Mouse (Mus musculus) CD4-positive, CD25-positive, alpha-beta regulatory T cell, adult 2 months (primary cell): ENCODE measurements around the gene Sap30.
"Not testable (repeated sequence)": the region's sequence is repeated elsewhere in the genome, so short reads cannot be mapped to it uniquely, and the experiment has no call there.

Experiments
- DNase-seq: peaks from one replicate; pipeline ENCODE4 v3.0.0-alpha.2; 2012; ENCODE audit warnings: low read depth, low spot score

Sap30 gene

GRCm38 (mm10) chr8:57487441-57488155 is at the start of gene Sap30:
TSS of gene Sap30 (minus strand) at chr8:57487860.
- peak; percentile 98 for DNase-seq

GRCm38 (mm10) chr8:57536167-57536566 is 48.5 kb upstream of the Sap30 start:
- no peak for DNase-seq

- DNase-seq: no peak
Measured at GRCm38 (mm10) chr8:57534495-57534894, 46.8 kb upstream of the Sap30 start.

- DNase-seq: no peak
Measured at GRCm38 (mm10) chr8:57533106-57533505, 45.4 kb upstream of the Sap30 start.

GRCm38 (mm10) chr8:57532223-57532622 is 44.6 kb upstream of the Sap30 start:
- DNase-seq: peak; percentile 25

- peak; percentile 89 for DNase-seq
Measured at GRCm38 (mm10) chr8:57530666-57531349, 43.1 kb upstream of the Sap30 start.

GRCm38 (mm10) chr8:57530238-57530637 is 42.6 kb upstream of the Sap30 start:
- DNase-seq: no peak

- DNase-seq: no peak
Measured at GRCm38 (mm10) chr8:57528036-57528435, 40.4 kb upstream of the Sap30 start.

GRCm38 (mm10) chr8:57520186-57520786 is 32.6 kb upstream of the Sap30 start:
- no peak for DNase-seq

- no peak for DNase-seq
Measured at GRCm38 (mm10) chr8:57517723-57518122, 30.1 kb upstream of the Sap30 start.

- not testable (repeated sequence) for DNase-seq
Measured at GRCm38 (mm10) chr8:57516685-57517084, 29.0 kb upstream of the Sap30 start.

- DNase-seq: peak; percentile 23
Measured at GRCm38 (mm10) chr8:57513178-57513661, 25.6 kb upstream of the Sap30 start.

GRCm38 (mm10) chr8:57512141-57513056 is 24.7 kb upstream of the Sap30 start:
- peak; percentile 63 for DNase-seq

GRCm38 (mm10) chr8:57511316-57512118 is 23.9 kb upstream of the Sap30 start, which contains the start of gene Hmgb2:
TSS of gene Hmgb2 (plus strand) at chr8:57511907.
- peak; percentile 98 for DNase-seq

- DNase-seq: no peak
Measured at GRCm38 (mm10) chr8:57510791-57511315, 23.2 kb upstream of the Sap30 start.

GRCm38 (mm10) chr8:57508657-57509056 is 21.0 kb upstream of the Sap30 start:
- DNase-seq: no peak

GRCm38 (mm10) chr8:57507556-57508063 is 19.9 kb upstream of the Sap30 start:
- no peak for DNase-seq

GRCm38 (mm10) chr8:57505500-57505899 is 17.8 kb upstream of the Sap30 start:
- not testable (repeated sequence) for DNase-seq

- DNase-seq: peak; percentile 90
Measured at GRCm38 (mm10) chr8:57503641-57504040, 16.0 kb upstream of the Sap30 start.
